Mouse (Mus musculus): ENCODE measurements at regions not wholly inside any gene's neighbourhood (a gene's known extent, or its start where the extent isn't known, plus 50 kb on each side); places are given as distances from the start of the nearest gene placed in this dataset.

- no peak for DNase-seq
Observed at GRCm38 (mm10) chr17:75714578-75714977, 162.8 kb upstream of the Fam98a start.

GRCm38 (mm10) chr17:75714059-75714458, 162.3 kb upstream of the Fam98a start:
- no peak for DNase-seq

GRCm38 (mm10) chr17:75707687-75708086, 155.9 kb upstream of the Fam98a start:
- DNase-seq: no peak

GRCm38 (mm10) chr17:75705357-75705756, 153.6 kb upstream of the Fam98a start:
- DNase-seq: no peak

GRCm38 (mm10) chr17:75703865-75704264, 152.1 kb upstream of the Fam98a start:
- DNase-seq: no peak

GRCm38 (mm10) chr17:75696729-75697103, 145.0 kb upstream of the Fam98a start:
- peak; percentile 53 for DNase-seq

GRCm38 (mm10) chr17:75696103-75696728, 144.5 kb upstream of the Fam98a start:
- DNase-seq: peak; percentile 35

- no peak for DNase-seq
Observed at GRCm38 (mm10) chr17:75685927-75686326, 134.2 kb upstream of the Fam98a start.

GRCm38 (mm10) chr17:75646982-75647381, 95.2 kb upstream of the Fam98a start:
- no peak for DNase-seq

- no peak for DNase-seq
Observed at GRCm38 (mm10) chr17:75644698-75645097, 93.0 kb upstream of the Fam98a start.

- DNase-seq: no peak
Observed at GRCm38 (mm10) chr17:75642311-75642710, 90.6 kb upstream of the Fam98a start.

- no peak for DNase-seq
Observed at GRCm38 (mm10) chr17:75641010-75641498, 89.3 kb upstream of the Fam98a start.

- no peak for DNase-seq
Observed at GRCm38 (mm10) chr17:75640575-75640974, 88.8 kb upstream of the Fam98a start.

- DNase-seq: no peak
Observed at GRCm38 (mm10) chr17:75629857-75630256, 78.1 kb upstream of the Fam98a start.

- no peak for DNase-seq
Observed at GRCm38 (mm10) chr17:75619472-75619871, 67.7 kb upstream of the Fam98a start.

- no peak for DNase-seq
Observed at GRCm38 (mm10) chr17:75618514-75618913, 66.8 kb upstream of the Fam98a start.

- DNase-seq: no peak
Observed at GRCm38 (mm10) chr17:75617280-75617679, 65.5 kb upstream of the Fam98a start.

- DNase-seq: no peak
Observed at GRCm38 (mm10) chr17:75615335-75615734, 63.6 kb upstream of the Fam98a start.

GRCm38 (mm10) chr17:75603417-75604086, 51.8 kb upstream of the Fam98a start:
- DNase-seq: no peak
